Mouse (Mus musculus) spleen, adult 18-20 months (tissue): ENCODE results near the gene 1700015F17Rik.

ENCODE experiments used
- DNase-seq, 2 experiments: peaks; one replicate each; pipeline ENCODE4 v3.0.0; 2022; ENCODE audit warnings: mixed read lengths in 2 of 2

1700015F17Rik gene

GRCm38 (mm10) chr5:5479043-5479442 lies at the start of gene 1700015F17Rik:
Gene 1700015F17Rik (minus strand): TSS chr5:5479143.
- no peak for DNase-seq

- no peak for DNase-seq
These were observed 36.5 kb upstream of the 1700015F17Rik start for GRCm38 (mm10) chr5:5515411-5515810.

- DNase-seq: peak; percentile 56 to 72
These were observed 35.5 kb upstream of the 1700015F17Rik start, which contains the start of gene Cldn12 for GRCm38 (mm10) chr5:5514196-5515076. Gene Cldn12 (minus strand): TSS chr5:5514958.

- no peak for DNase-seq
These were observed 32.5 kb upstream of the 1700015F17Rik start for GRCm38 (mm10) chr5:5511401-5511800.

GRCm38 (mm10) chr5:5510989-5511388 lies 32.0 kb upstream of the 1700015F17Rik start:
- no peak for DNase-seq

GRCm38 (mm10) chr5:5510304-5510887 lies 31.5 kb upstream of the 1700015F17Rik start:
- DNase-seq: no peak

GRCm38 (mm10) chr5:5508231-5508630 lies 29.3 kb upstream of the 1700015F17Rik start:
- no peak for DNase-seq

GRCm38 (mm10) chr5:5507701-5508225 lies 28.8 kb upstream of the 1700015F17Rik start:
- DNase-seq: peak; percentile 13 to 48

- no peak for DNase-seq
These were observed 25.5 kb upstream of the 1700015F17Rik start for GRCm38 (mm10) chr5:5504456-5504855.

- DNase-seq: no peak
These were observed 24.4 kb upstream of the 1700015F17Rik start for GRCm38 (mm10) chr5:5503381-5503780.

GRCm38 (mm10) chr5:5501583-5501982 lies 22.6 kb upstream of the 1700015F17Rik start:
- no peak for DNase-seq

- DNase-seq: no peak
These were observed 17.4 kb upstream of the 1700015F17Rik start for GRCm38 (mm10) chr5:5496393-5496792.

GRCm38 (mm10) chr5:5495042-5495441 lies 16.1 kb upstream of the 1700015F17Rik start:
- DNase-seq: no peak

GRCm38 (mm10) chr5:5494269-5495005 lies 15.5 kb upstream of the 1700015F17Rik start:
- no peak for DNase-seq

- no peak for DNase-seq
These were observed 13.2 kb upstream of the 1700015F17Rik start for GRCm38 (mm10) chr5:5492163-5492562.

GRCm38 (mm10) chr5:5486071-5486470 lies 7.1 kb upstream of the 1700015F17Rik start:
- DNase-seq: no peak

- no peak for DNase-seq
These were observed 4.4 kb upstream of the 1700015F17Rik start for GRCm38 (mm10) chr5:5483254-5483858.

GRCm38 (mm10) chr5:5481662-5482061 lies 2.7 kb upstream of the 1700015F17Rik start:
- no peak for DNase-seq

- DNase-seq: no peak
These were observed 2.8 kb downstream of the 1700015F17Rik start for GRCm38 (mm10) chr5:5476133-5476532.

GRCm38 (mm10) chr5:5465256-5465655 lies 13.7 kb downstream of the 1700015F17Rik start:
- DNase-seq: no peak

GRCm38 (mm10) chr5:5431746-5432438 lies 47.1 kb downstream of the 1700015F17Rik start:
- no peak for DNase-seq

GRCm38 (mm10) chr5:5423723-5424171 lies 55.2 kb downstream of the 1700015F17Rik start:
- DNase-seq: no peak
